Mouse (Mus musculus): Measurements from ENCODE around the gene Olfr314. TPM values are rescaled to one million over a fixed set of nuclear protein-coding genes. Genes with fewer than 3 reads are reported as not detected.
"Not testable (repeated sequence)": the region's sequence is repeated elsewhere in the genome, so short reads cannot be mapped to it uniquely, and the experiment has no call there.

Olfr314 gene
- polyA plus RNA-seq (2015; fragmentation: Nextera tagmentation; extraction: Ambion mirVana), result not detected in 2 replicates

DNA sequence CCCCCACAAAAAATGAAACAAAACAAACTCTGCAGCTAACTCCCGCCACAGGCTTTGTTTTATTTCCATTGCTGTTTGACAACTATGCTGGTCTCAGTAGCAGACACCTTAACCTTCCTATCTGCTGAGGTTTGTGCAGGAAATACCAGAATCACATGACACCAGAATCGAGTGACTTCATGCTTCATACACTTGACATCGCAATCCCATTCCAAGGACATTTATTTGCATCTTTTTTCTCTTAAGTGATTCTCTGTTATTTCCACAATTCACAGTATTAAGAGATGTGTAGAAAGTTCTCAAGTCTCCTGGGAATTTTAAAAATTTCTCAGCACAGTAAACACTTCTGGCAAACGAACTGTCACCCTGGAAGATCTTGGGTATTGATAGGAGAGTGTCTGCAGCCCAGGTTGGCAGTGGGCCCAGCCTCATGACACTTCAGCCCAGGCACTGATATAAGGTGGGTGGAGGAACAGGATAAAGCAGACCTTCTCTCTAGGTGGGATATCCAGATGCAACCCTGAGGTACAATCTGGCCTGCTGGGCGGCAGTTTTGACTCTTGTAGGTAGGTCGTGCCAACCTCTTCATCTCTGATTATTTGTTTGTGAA is at the start of gene Olfr314:
Olfr314 (plus strand) TSS at position 473 of the 610 bp plus-strand sequence.
- H3K27ac ChIP-seq, result no peak within 1 kb of the TSS
- no peak for ATAC-seq (ENCODE audit: low read depth)
- no peak within 1 kb of the TSS for H3K4me3 ChIP-seq (replicated peaks)
- no peaks in the 10 kb centered on the region for H3K9me3 ChIP-seq (replicated peaks)
- no peak within 1 kb of the TSS for H3K4me2 ChIP-seq
- no peak for DNase-seq
- no peaks in the 10 kb centered on the region for H3K36me3 ChIP-seq
- H3K27me3 ChIP-seq, result no peaks in the 10 kb centered on the region
- no peak within 1 kb of the TSS for H3K9ac ChIP-seq
- H3K4me1 ChIP-seq (replicated peaks), result no peaks in the 10 kb centered on the region
- WGBS (ENCODE audit: insufficient replicate concordance), result 55% methylated on average over 6 of the region's 6 CpGs

DNA sequence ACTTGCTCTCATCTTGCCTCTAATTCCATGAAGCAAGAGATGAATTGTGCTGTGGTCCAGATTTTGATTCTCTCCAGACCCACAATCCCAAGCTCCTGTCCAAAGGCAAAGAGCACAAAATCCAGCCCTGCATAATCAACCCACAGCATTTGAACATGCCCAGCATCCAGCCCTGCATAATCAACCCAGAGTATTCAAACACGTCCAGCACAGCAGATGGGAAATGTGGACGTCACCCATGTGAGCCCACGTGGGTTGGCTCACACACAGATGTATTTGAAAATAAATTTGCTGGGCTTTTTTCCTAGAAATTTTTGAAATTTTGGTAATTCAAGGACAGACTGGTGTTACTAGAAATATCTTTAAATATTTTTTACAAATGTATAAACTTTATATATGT is 49.4 kb upstream of the Olfr314 start:
- Histone ChIP-seq H3K36me3 (no peaks in the 10 kb centered on the region), H3K4me1 (replicated peaks) (no peaks in the 10 kb centered on the region), H3K9me3 (replicated peaks) (no peaks in the 10 kb centered on the region), H3K27me3 (no peaks in the 10 kb centered on the region), H3K27ac (no peak overlapping the region), H3K9ac (no peak overlapping the region), H3K4me3 (replicated peaks) (no peak overlapping the region), H3K4me2 (no peak overlapping the region)
- 51% methylated on average over 3 of the region's 3 CpGs for WGBS (ENCODE audit: insufficient replicate concordance)
- no peak for ATAC-seq (ENCODE audit: low read depth)
- DNase-seq, result no peak

DNA sequence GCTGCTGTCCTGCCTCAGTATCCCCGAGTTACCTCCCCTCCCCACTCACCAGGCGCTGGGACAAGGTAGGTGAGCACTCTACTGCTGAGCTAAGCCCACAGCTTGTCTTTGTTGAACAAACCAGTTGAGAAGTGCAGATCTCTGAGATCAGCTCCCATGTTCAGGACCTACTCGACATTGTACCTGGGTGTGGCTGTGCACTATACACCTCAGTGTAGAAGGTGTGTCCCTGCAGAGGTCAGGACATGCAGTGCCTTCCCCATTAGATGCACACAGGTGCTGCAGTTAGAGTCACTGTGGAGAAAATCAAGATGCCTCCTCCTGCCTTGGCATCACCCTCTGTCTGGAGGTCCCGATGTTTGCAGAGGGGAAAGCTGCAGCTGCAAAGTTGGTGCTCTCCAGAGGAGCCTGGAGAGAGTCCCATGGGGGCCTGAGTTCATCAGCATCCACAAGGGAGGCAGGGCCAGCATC is 43.9 kb upstream of the Olfr314 start, which contains the start of gene Olfr317:
Olfr317 (minus strand) TSS at position 421 of the 471 bp plus-strand sequence.
- H3K4me3 ChIP-seq (replicated peaks), result no peak within 1 kb of the TSS
- H3K4me2 ChIP-seq, result no peak within 1 kb of the TSS
- H3K36me3 ChIP-seq, result no peaks in the 10 kb centered on the region
- WGBS (ENCODE audit: insufficient replicate concordance), result 58% methylated on average over 4 of the region's 4 CpGs
- no peaks in the 10 kb centered on the region for H3K4me1 ChIP-seq (replicated peaks)
- H3K27me3 ChIP-seq, result no peaks in the 10 kb centered on the region
- DNase-seq, result no peak
- no peak for ATAC-seq (ENCODE audit: low read depth)
- no peaks in the 10 kb centered on the region for H3K9me3 ChIP-seq (replicated peaks)
- no peak within 1 kb of the TSS for H3K27ac ChIP-seq
- H3K9ac ChIP-seq, result no peak within 1 kb of the TSS

DNA sequence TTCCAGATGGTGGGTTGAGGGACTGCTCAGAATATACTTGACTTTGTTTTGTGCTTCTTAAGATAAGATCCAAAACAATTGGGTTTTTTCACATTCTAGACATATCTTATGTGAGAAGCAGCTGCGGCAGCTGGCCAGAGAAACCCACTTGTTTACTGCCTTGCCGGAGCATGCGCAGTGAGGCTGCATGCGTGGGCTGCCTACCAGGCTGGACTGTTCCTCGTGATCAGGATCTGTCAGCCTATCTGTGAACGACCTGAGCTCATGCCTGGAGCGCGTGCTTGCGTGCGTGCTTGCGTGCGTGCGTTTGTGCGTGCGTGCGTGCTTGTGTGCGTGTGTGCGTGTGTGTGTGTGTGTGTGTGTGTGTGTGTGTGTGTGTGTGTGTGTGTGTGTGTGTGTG is 31.7 kb upstream of the Olfr314 start:
- DNase-seq; H3K27me3 ChIP-seq; H3K36me3 ChIP-seq; ATAC-seq (ENCODE audit: low read depth); H3K4me2 ChIP-seq; H3K27ac ChIP-seq; H3K9ac ChIP-seq; H3K9me3 ChIP-seq (replicated peaks); H3K4me3 ChIP-seq (replicated peaks); H3K4me1 ChIP-seq (replicated peaks): not testable (repeated sequence)
- 77% methylated on average over 18 of the region's 18 CpGs for WGBS (ENCODE audit: insufficient replicate concordance)

DNA sequence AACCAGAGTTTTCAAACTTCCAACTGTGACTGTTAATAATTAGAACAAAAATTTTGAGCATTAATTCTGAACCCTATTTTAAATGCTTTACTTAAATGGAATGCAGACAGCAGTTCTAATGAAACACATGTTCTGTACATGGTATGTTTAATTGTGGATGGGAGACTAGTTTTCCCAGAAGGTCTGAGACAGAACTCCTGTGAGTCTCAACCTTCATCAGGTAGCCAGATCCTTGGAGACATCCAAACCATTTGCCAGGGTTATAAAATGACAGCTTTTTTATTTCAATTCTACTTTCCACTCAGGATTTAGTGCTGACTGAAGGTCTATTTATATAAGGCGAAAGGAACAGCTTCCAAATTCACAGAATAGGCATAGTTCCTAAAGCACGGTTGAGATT is 30.3 kb upstream of the Olfr314 start, which contains the start of gene Olfr316:
Olfr316 (plus strand) TSS at position 301 of the 400 bp plus-strand sequence.
- no peak for ATAC-seq (ENCODE audit: low read depth)

DNA sequence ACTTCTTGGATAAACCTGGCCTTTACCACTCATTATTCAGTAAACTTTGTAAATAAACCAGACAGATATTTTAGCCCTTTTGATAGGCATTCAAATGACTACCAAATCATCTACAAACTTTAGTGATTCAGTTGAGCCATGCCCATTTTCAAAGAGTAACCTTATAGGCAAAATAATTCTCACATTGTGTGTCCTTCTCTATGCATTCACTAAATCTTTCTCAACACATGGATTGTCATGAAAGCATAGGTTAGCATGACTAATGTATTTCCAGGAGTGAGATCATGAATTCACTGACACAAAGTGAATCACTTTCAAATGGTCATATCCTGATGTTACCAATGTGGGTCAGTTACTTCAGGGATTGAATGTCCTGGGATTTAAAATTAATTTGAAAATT is 9.9 kb upstream of the Olfr314 start, which contains the start of gene Olfr315:
Olfr315 (plus strand) TSS at position 301 of the 400 bp plus-strand sequence.
- no peak within 1 kb of the TSS for H3K9ac ChIP-seq
- no peak within 1 kb of the TSS for H3K4me3 ChIP-seq (replicated peaks)
- H3K27me3 ChIP-seq, result no peaks in the 10 kb centered on the region
- no peaks in the 10 kb centered on the region for H3K9me3 ChIP-seq (replicated peaks)
- no peak for ATAC-seq (ENCODE audit: low read depth)
- H3K36me3 ChIP-seq, result no peaks in the 10 kb centered on the region
- no peak within 1 kb of the TSS for H3K27ac ChIP-seq
- no peak within 1 kb of the TSS for H3K4me2 ChIP-seq
- DNase-seq, result no peak
- no peaks in the 10 kb centered on the region for H3K4me1 ChIP-seq (replicated peaks)

More for the DNA sequence above, 30.3 kb upstream of the Olfr314 start, which contains the start of gene Olfr316:
- Histone ChIP-seq H3K36me3 (no peaks in the 10 kb centered on the region), H3K27ac (no peak within 1 kb of the TSS), H3K27me3 (no peaks in the 10 kb centered on the region), H3K4me1 (replicated peaks) (no peaks in the 10 kb centered on the region), H3K9ac (no peak within 1 kb of the TSS), H3K9me3 (replicated peaks) (no peaks in the 10 kb centered on the region), H3K4me3 (replicated peaks) (no peak within 1 kb of the TSS), H3K4me2 (no peak within 1 kb of the TSS)
- 72% methylated on average over 2 of the region's 2 CpGs for WGBS (ENCODE audit: insufficient replicate concordance)
- DNase-seq, result no peak

DNA sequence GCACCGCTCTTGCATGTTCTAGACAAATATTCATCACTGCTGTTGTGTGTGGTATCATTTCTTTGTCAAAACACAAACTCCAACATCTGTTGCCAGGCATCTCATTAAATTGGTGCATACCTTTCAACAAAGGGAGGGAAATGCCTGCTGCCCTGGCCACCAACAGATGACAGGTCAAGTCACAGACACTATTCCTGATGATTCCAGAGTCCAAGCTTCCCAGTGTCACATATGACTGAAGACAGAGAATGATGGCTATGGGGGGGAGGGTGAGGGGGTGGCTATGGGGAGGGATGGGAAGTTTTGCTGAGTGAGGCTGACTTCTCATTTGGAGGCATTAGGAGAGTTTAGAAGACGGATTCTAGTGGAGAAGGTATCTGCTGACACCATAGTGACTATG is 1.4 kb downstream of the Olfr314 start:
- no peaks in the 10 kb centered on the region for H3K4me1 ChIP-seq (replicated peaks)
- no peak for DNase-seq
- 63% methylated on average over 2 of the region's 2 CpGs for WGBS (ENCODE audit: insufficient replicate concordance)
- no peaks in the 10 kb centered on the region for H3K9me3 ChIP-seq (replicated peaks)
- no peaks in the 10 kb centered on the region for H3K36me3 ChIP-seq
- H3K9ac ChIP-seq, result no peak overlapping the region
- H3K27me3 ChIP-seq, result no peaks in the 10 kb centered on the region
- no peak overlapping the region for H3K4me3 ChIP-seq (replicated peaks)
- H3K4me2 ChIP-seq, result no peak overlapping the region
- H3K27ac ChIP-seq, result no peak overlapping the region
- ATAC-seq (ENCODE audit: low read depth), result no peak

DNA sequence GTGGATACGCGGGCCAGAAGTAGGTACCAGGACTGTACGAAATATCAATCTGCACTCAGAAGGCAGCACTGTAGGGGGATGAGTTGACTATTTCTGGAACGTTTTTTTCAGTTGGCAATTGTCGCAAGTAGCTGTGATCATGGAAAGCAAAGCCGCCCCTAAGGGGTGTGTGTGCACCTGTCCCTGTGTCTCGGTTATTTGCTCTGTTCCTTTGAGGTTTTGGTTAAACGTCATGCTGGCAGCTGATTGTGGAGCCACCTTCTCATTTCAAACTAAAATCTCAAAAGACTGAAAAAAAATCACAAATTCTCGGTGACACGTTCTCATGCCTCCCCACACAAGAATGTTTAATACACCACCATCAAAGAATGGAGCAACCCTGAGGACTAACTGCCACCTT is 4.9 kb downstream of the Olfr314 start:
- H3K4me3 ChIP-seq (replicated peaks), result no peak overlapping the region
- H3K4me1 ChIP-seq (replicated peaks), result no peaks in the 10 kb centered on the region
- WGBS (ENCODE audit: insufficient replicate concordance), result 74% methylated on average over 10 of the region's 10 CpGs
- no peaks in the 10 kb centered on the region for H3K36me3 ChIP-seq
- no peak overlapping the region for H3K4me2 ChIP-seq
- H3K27ac ChIP-seq, result no peak overlapping the region
- H3K9ac ChIP-seq, result no peak overlapping the region
- H3K27me3 ChIP-seq, result no peaks in the 10 kb centered on the region
- ATAC-seq (ENCODE audit: low read depth), result no peak
- no peak for DNase-seq
- no peaks in the 10 kb centered on the region for H3K9me3 ChIP-seq (replicated peaks)

DNA sequence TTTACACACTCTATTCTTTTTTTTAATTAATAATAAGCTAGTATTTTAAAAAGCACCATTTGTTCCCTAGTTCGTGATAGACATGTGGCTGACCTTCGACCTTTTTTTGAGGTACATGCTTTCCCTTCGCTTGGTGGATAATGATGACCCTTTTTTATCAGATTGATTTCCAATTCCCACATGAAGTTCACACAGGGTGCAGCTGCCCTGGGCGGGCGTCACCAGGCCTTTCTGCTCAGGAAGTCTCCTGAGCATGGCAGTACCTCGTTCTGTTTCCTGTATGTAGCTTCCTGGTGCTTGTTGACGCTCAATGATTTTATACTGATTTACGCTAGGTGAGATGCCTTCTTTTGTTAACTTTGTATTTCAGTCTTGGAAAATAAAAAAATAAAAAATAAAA is 5.6 kb downstream of the Olfr314 start:
- Histone ChIP-seq H3K4me2 (no peak overlapping the region), H3K9me3 (replicated peaks) (no peaks in the 10 kb centered on the region), H3K4me1 (replicated peaks) (no peaks in the 10 kb centered on the region), H3K27me3 (no peaks in the 10 kb centered on the region), H3K9ac (no peak overlapping the region), H3K4me3 (replicated peaks) (no peak overlapping the region), H3K27ac (no peak overlapping the region), H3K36me3 (no peaks in the 10 kb centered on the region)
- no peak for ATAC-seq (ENCODE audit: low read depth)
- DNase-seq, result no peak
- WGBS (ENCODE audit: insufficient replicate concordance), result 61% methylated on average over 8 of the region's 8 CpGs

DNA sequence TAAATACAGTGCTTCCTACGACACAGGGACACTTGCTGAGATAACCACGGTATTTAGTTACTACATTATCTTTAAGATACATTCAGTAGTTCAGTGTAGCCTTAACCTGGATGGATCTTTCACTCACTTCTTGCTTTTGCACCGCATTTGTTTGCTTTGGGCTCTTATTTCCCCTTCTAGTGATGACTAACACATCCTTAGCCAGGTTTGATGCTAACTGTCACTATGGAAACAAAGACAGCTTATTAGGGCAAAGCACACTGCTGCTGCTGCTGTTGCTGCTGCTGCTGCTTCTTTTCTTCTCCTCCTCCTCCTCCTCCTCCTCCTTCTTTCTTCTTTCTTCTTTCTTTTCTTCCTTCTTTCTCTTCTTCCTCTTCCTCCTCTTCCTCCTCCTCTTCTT is 6.8 kb downstream of the Olfr314 start:
- no peak for DNase-seq
- H3K27ac ChIP-seq, result no peak overlapping the region
- no peaks in the 10 kb centered on the region for H3K27me3 ChIP-seq
- no peak overlapping the region for H3K4me2 ChIP-seq
- H3K9ac ChIP-seq, result no peak overlapping the region
- no peak for ATAC-seq (ENCODE audit: low read depth)
- H3K36me3 ChIP-seq, result no peaks in the 10 kb centered on the region
- no peak overlapping the region for H3K4me3 ChIP-seq (replicated peaks)
- WGBS (ENCODE audit: insufficient replicate concordance), result 35% methylated on average over 3 of the region's 3 CpGs
- no peaks in the 10 kb centered on the region for H3K9me3 ChIP-seq (replicated peaks)
- no peaks in the 10 kb centered on the region for H3K4me1 ChIP-seq (replicated peaks)

DNA sequence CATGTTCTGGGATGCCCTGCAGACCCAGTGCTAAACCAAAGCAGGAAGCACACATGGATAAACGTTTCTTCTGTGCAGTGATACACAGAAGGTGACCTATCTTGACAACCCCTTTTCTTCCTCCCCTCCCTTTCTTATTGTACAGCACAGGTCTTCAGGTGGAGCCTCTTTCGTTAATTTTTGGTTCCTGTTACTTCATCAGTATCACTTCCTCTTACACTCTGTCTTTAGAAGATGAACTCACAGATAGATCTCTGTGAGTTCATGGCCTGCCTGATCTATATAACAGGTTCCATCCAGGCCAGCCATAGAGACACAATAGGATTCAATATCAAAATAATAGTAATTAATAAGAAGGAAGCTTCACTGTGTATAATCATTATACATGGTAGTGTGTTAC is 7.3 kb downstream of the Olfr314 start:
- H3K27me3 ChIP-seq, result no peaks in the 10 kb centered on the region
- H3K4me2 ChIP-seq, result no peak overlapping the region
- DNase-seq, result no peak
- WGBS (ENCODE audit: insufficient replicate concordance), result 19% methylated on average over 2 of the region's 2 CpGs
- H3K4me1 ChIP-seq (replicated peaks), result no peaks in the 10 kb centered on the region
- H3K9me3 ChIP-seq (replicated peaks), result no peaks in the 10 kb centered on the region
- ATAC-seq (ENCODE audit: low read depth), result no peak
- no peak overlapping the region for H3K9ac ChIP-seq
- no peak overlapping the region for H3K27ac ChIP-seq
- H3K4me3 ChIP-seq (replicated peaks), result no peak overlapping the region
- no peaks in the 10 kb centered on the region for H3K36me3 ChIP-seq

DNA sequence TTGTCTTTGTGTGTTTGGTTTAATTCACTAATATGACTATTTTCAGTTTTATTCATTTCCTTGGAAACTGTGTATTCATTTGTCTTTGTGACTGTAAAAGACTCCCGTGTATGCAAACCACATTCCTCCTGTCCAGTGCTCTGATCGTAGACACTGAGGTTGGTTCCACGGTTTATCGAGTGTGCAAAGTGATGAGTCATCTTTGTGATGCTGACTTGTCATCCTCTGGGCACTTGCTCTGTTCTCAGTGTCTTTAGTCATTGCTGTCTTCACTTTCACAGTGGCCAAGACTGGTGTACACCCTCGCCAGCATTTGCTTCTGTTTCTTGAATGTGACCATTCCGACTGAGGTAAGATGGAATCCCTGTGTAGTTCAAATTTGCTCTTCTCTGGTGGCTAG is 7.9 kb downstream of the Olfr314 start:
- no peak for ATAC-seq (ENCODE audit: low read depth)
- Histone ChIP-seq H3K4me2 (no peak overlapping the region), H3K9me3 (replicated peaks) (no peaks in the 10 kb centered on the region), H3K4me1 (replicated peaks) (no peaks in the 10 kb centered on the region), H3K27ac (no peak overlapping the region), H3K36me3 (no peaks in the 10 kb centered on the region), H3K4me3 (replicated peaks) (no peak overlapping the region), H3K9ac (no peak overlapping the region), H3K27me3 (no peaks in the 10 kb centered on the region)
- DNase-seq, result no peak
- 43% methylated on average over 6 of the region's 6 CpGs for whole genome bisulfite sequencing (ENCODE audit: insufficient replicate concordance)
